Mouse (Mus musculus): ENCODE measurements around the gene Kif6. TPM values are rescaled to one million over a fixed set of nuclear protein-coding genes. Genes with fewer than 3 reads are reported as not detected.
A peak's percentile ranks its signal among the peaks of the same experiment; 100 is the strongest.

Kif6 gene
- polyA plus RNA-seq, 1 experiment = 0.04 TPM

DNA sequence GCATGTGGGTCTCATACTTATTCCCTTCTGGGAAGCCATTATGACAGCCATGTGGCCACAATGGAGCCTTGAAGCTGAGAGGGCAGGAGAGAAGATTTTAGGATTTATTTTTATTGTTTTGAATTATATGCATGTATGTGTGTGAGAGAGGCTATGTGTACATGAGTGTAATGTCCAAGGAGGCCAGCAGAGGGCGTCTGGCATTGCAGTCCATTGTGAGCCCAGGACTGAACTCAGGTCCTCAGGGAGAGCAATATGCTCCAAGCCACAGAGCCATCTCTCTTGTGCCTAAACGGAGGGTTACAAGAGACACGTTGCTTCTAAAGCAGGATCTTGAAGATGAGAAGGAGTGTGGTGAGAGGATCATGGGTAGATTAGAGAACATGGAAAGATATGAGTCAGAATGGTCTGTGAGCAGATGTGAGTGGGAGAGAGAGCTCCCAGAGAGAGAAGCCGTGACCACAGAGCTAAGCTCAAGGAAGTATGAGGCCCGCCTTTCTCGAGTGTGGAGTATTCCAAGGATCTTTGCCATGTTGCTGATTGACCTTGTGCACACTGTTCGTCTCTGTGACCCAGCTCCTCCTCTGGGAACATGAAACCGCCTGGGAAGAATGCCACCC lies 268.3 kb downstream of the Kif6 start:
- no peak for DNase-seq (ENCODE audit: low read depth in 1 of 2, low spot score in 2 of 2)
- H3K27ac ChIP-seq (ENCODE audit: insufficient read depth, low read length) = no peak overlapping the region
- H3K27me3 ChIP-seq (ENCODE audit: control insufficient read depth, insufficient read depth, low read length) = no peaks in the 10 kb centered on the region
- no peak overlapping the region for H3K4me3 ChIP-seq (ENCODE audit: extremely low read depth, insufficient read depth, insufficient read length)
- no peaks in the 10 kb centered on the region for H3K4me1 ChIP-seq (ENCODE audit: control insufficient read depth, insufficient read depth, insufficient read length)
- H3K36me3 ChIP-seq (ENCODE audit: control insufficient read depth, insufficient read depth, low read length) = no peaks in the 10 kb centered on the region
- WGBS = 91% methylated on average over 8 of the region's 8 CpGs
- TF ChIP-seq POLR2A (IDR thresholded peaks at IDR 0.05; ENCODE audit: low read depth, low read length) = no peak
- no peak for TF ChIP-seq CTCF (IDR thresholded peaks at IDR 0.05; ENCODE audit: extremely low read depth, insufficient read depth, insufficient read length, insufficient replicate concordance)

- Histone ChIP-seq H3K36me3 (ENCODE audit: control insufficient read depth, insufficient read depth, low read length) (no peaks in the 10 kb centered on the region), H3K4me1 (ENCODE audit: control insufficient read depth, insufficient read depth, insufficient read length) (no peaks in the 10 kb centered on the region), H3K27ac (ENCODE audit: insufficient read depth, low read length) (no peak overlapping the region), H3K4me3 (ENCODE audit: extremely low read depth, insufficient read depth, insufficient read length) (no peak overlapping the region), H3K27me3 (ENCODE audit: control insufficient read depth, insufficient read depth, low read length) (no peaks in the 10 kb centered on the region)
- no peak for TF ChIP-seq POLR2A (IDR thresholded peaks at IDR 0.05; ENCODE audit: low read depth, low read length)
- no peak for TF ChIP-seq CTCF (IDR thresholded peaks at IDR 0.05; ENCODE audit: extremely low read depth, insufficient read depth, insufficient read length, insufficient replicate concordance)
- no peak for DNase-seq (ENCODE audit: low read depth in 1 of 2, low spot score in 2 of 2)
- 88% methylated on average over 11 of the region's 11 CpGs for WGBS
Measured at GRCm38 (mm10) chr17:49885035-49885434, 270.1 kb downstream of the Kif6 start.

DNA sequence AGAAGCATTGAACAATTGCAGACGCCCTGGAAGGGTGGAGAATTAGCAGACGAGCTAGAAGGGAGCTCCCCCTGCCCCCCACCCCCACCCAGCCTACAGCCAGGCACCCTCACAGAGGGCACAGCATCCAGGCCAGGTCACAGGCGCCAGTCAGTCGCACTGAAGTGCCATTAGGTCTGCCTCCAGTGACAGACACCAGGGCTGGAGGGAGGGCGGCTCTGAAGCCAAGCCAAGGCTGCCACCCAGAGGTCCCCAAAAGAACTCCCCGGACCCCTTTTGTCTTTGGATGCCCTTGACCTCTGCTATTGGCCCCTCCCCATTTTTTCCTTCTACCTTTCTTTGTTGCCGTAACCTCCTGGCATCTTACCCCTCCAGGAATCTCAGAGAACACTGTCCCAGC lies 274.7 kb downstream of the Kif6 start:
- Histone ChIP-seq H3K4me3 (ENCODE audit: extremely low read depth, insufficient read depth, insufficient read length) (no peak overlapping the region), H3K4me1 (ENCODE audit: control insufficient read depth, insufficient read depth, insufficient read length) (no peaks in the 10 kb centered on the region), H3K27me3 (ENCODE audit: control insufficient read depth, insufficient read depth, low read length) (no peaks in the 10 kb centered on the region), H3K36me3 (ENCODE audit: control insufficient read depth, insufficient read depth, low read length) (no peaks in the 10 kb centered on the region), H3K27ac (ENCODE audit: insufficient read depth, low read length) (no peak overlapping the region)
- WGBS = 61% methylated on average over 7 of the region's 7 CpGs
- TF ChIP-seq POLR2A (IDR thresholded peaks at IDR 0.05; ENCODE audit: low read depth, low read length) (no peak), CTCF (IDR thresholded peaks at IDR 0.05; ENCODE audit: extremely low read depth, insufficient read depth, insufficient read length, insufficient replicate concordance) (no peak)
- no peak for DNase-seq (ENCODE audit: low read depth in 1 of 2, low spot score in 2 of 2)

GRCm38 (mm10) chr17:49890861-49891260 lies 275.9 kb downstream of the Kif6 start:
- no peak for TF ChIP-seq POLR2A (IDR thresholded peaks at IDR 0.05; ENCODE audit: low read depth, low read length)
- TF ChIP-seq CTCF (IDR thresholded peaks at IDR 0.05; ENCODE audit: extremely low read depth, insufficient read depth, insufficient read length, insufficient replicate concordance) = no peak
- Histone ChIP-seq H3K27me3 (ENCODE audit: control insufficient read depth, insufficient read depth, low read length) (no peaks in the 10 kb centered on the region), H3K4me1 (ENCODE audit: control insufficient read depth, insufficient read depth, insufficient read length) (no peaks in the 10 kb centered on the region), H3K27ac (ENCODE audit: insufficient read depth, low read length) (no peak overlapping the region), H3K36me3 (ENCODE audit: control insufficient read depth, insufficient read depth, low read length) (no peaks in the 10 kb centered on the region), H3K4me3 (ENCODE audit: extremely low read depth, insufficient read depth, insufficient read length) (no peak overlapping the region)
- WGBS = 88% methylated on average over 16 of the region's 16 CpGs
- no peak for DNase-seq (ENCODE audit: low read depth in 1 of 2, low spot score in 2 of 2)

GRCm38 (mm10) chr17:49892390-49892789 lies 277.5 kb downstream of the Kif6 start:
- Histone ChIP-seq H3K36me3 (ENCODE audit: control insufficient read depth, insufficient read depth, low read length) (no peaks in the 10 kb centered on the region), H3K4me1 (ENCODE audit: control insufficient read depth, insufficient read depth, insufficient read length) (no peaks in the 10 kb centered on the region), H3K4me3 (ENCODE audit: extremely low read depth, insufficient read depth, insufficient read length) (no peak overlapping the region), H3K27ac (ENCODE audit: insufficient read depth, low read length) (no peak overlapping the region), H3K27me3 (ENCODE audit: control insufficient read depth, insufficient read depth, low read length) (no peaks in the 10 kb centered on the region)
- TF ChIP-seq CTCF (IDR thresholded peaks at IDR 0.05; ENCODE audit: extremely low read depth, insufficient read depth, insufficient read length, insufficient replicate concordance) (no peak), POLR2A (IDR thresholded peaks at IDR 0.05; ENCODE audit: low read depth, low read length) (no peak)
- no peak for DNase-seq (ENCODE audit: low read depth in 1 of 2, low spot score in 2 of 2)
- WGBS = 80% methylated on average over 6 of the region's 6 CpGs

- DNase-seq (ENCODE audit: low read depth in 1 of 2, low spot score in 2 of 2) = no peak
- Histone ChIP-seq H3K36me3 (ENCODE audit: control insufficient read depth, insufficient read depth, low read length) (no peaks in the 10 kb centered on the region), H3K27me3 (ENCODE audit: control insufficient read depth, insufficient read depth, low read length) (no peaks in the 10 kb centered on the region), H3K4me3 (ENCODE audit: extremely low read depth, insufficient read depth, insufficient read length) (no peak overlapping the region), H3K4me1 (ENCODE audit: control insufficient read depth, insufficient read depth, insufficient read length) (no peaks in the 10 kb centered on the region), H3K27ac (ENCODE audit: insufficient read depth, low read length) (no peak overlapping the region)
- 72% methylated on average over 6 of the region's 6 CpGs for whole genome bisulfite sequencing
- TF ChIP-seq CTCF (IDR thresholded peaks at IDR 0.05; ENCODE audit: extremely low read depth, insufficient read depth, insufficient read length, insufficient replicate concordance) = no peak
- TF ChIP-seq POLR2A (IDR thresholded peaks at IDR 0.05; ENCODE audit: low read depth, low read length) = no peak
Measured at GRCm38 (mm10) chr17:49894471-49894870, 279.5 kb downstream of the Kif6 start.

DNA sequence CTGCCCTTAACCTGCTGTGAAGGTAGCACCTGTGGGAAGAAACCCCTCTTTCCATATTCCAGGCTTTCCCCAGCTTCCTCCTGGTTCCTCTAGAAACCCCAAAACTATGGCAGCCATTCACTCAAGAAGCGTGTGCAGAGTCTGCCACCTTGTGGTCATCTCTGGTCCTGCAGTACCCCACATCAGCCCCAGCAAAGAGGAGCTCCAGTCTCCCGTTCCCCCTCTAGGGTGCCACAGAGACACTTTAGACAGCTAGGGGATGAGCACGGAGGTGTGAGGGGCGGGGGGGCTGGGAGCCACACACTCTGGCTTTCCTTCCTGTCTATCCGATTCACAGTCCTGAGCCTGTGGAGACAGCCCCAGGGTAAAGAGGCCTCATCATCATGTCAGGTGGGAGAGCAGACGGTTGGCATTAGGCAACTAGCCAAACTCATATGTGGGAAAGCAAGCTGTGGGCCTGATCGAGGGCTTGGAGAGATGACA lies 284.0 kb downstream of the Kif6 start:
- WGBS = 21% methylated on average over 7 of the region's 7 CpGs
- Histone ChIP-seq H3K36me3 (ENCODE audit: control insufficient read depth, insufficient read depth, low read length) (no peaks in the 10 kb centered on the region), H3K27me3 (ENCODE audit: control insufficient read depth, insufficient read depth, low read length) (no peaks in the 10 kb centered on the region), H3K4me1 (ENCODE audit: control insufficient read depth, insufficient read depth, insufficient read length) (no peaks in the 10 kb centered on the region), H3K4me3 (ENCODE audit: extremely low read depth, insufficient read depth, insufficient read length) (no peak overlapping the region), H3K27ac (ENCODE audit: insufficient read depth, low read length) (no peak overlapping the region)
- peak in 1 of 2 experiments; percentile 38 for DNase-seq (ENCODE audit: low read depth in 1 of 2, low spot score in 2 of 2)
- TF ChIP-seq CTCF (IDR thresholded peaks at IDR 0.05; ENCODE audit: extremely low read depth, insufficient read depth, insufficient read length, insufficient replicate concordance) (peak; percentile 80; the same call in 1 of the 2 replicates), POLR2A (IDR thresholded peaks at IDR 0.05; ENCODE audit: low read depth, low read length) (no peak)

Measured in spleen, adult 2 months (tissue).